Mouse (Mus musculus) fat pad, adult 2 months (tissue): ENCODE measurements around the gene Casp4.

Experiments used
- DNase-seq: peaks from one replicate; pipeline ENCODE4 v3.0.0-alpha.2; 2011; ENCODE audit warnings: low read depth, low spot score; ENCODE audit errors: extremely low read depth

The Casp4 gene

GRCm38 (mm10) chr9:5308561-5308960 lies at the start of gene Casp4:
Gene Casp4, plus strand, starts transcription at chr9:5308828.
- DNase-seq: no peak

- DNase-seq: peak; percentile 51
Measured at GRCm38 (mm10) chr9:5263951-5264475, 44.6 kb upstream of the Casp4 start.

GRCm38 (mm10) chr9:5270274-5270673 lies 38.4 kb upstream of the Casp4 start:
- no peak for DNase-seq

GRCm38 (mm10) chr9:5270884-5271283 lies 37.7 kb upstream of the Casp4 start:
- no peak for DNase-seq

- DNase-seq: no peak
Measured at GRCm38 (mm10) chr9:5271334-5271845, 37.2 kb upstream of the Casp4 start.

GRCm38 (mm10) chr9:5286071-5286470 lies 22.6 kb upstream of the Casp4 start:
- no peak for DNase-seq

- no peak for DNase-seq
Measured at GRCm38 (mm10) chr9:5286597-5286996, 22.0 kb upstream of the Casp4 start.

- DNase-seq: no peak
Measured at GRCm38 (mm10) chr9:5296354-5297237, 12.0 kb upstream of the Casp4 start.

- no peak for DNase-seq
Measured at GRCm38 (mm10) chr9:5298329-5299131, 10.1 kb upstream of the Casp4 start, which contains the start of gene Casp1. Gene Casp1, plus strand, starts transcription at chr9:5298517.

GRCm38 (mm10) chr9:5299132-5299381 lies 9.6 kb upstream of the Casp4 start:
- no peak for DNase-seq

- no peak for DNase-seq
Measured at GRCm38 (mm10) chr9:5310112-5310511, 1.5 kb downstream of the Casp4 start.

- no peak for DNase-seq
Measured at GRCm38 (mm10) chr9:5311435-5311834, 2.8 kb downstream of the Casp4 start.

GRCm38 (mm10) chr9:5328204-5328603 lies 19.6 kb downstream of the Casp4 start:
- no peak for DNase-seq

GRCm38 (mm10) chr9:5332441-5332840 lies 23.8 kb downstream of the Casp4 start:
- DNase-seq: no peak

- no peak for DNase-seq
Measured at GRCm38 (mm10) chr9:5333422-5333821, 24.8 kb downstream of the Casp4 start.

- DNase-seq: no peak
Measured at GRCm38 (mm10) chr9:5343092-5343491, 34.5 kb downstream of the Casp4 start.

- DNase-seq: no peak
Measured at GRCm38 (mm10) chr9:5344090-5344489, 35.5 kb downstream of the Casp4 start.

GRCm38 (mm10) chr9:5345291-5345898 lies 36.8 kb downstream of the Casp4 start, which contains the start of gene Casp12:
Gene Casp12, plus strand, starts transcription at chr9:5345430.
- DNase-seq: no peak

GRCm38 (mm10) chr9:5347381-5347780 lies 38.8 kb downstream of the Casp4 start:
- DNase-seq: no peak

GRCm38 (mm10) chr9:5353673-5354072 lies 45.0 kb downstream of the Casp4 start:
- DNase-seq: no peak

GRCm38 (mm10) chr9:5356801-5357200 lies 48.2 kb downstream of the Casp4 start:
- DNase-seq: peak; percentile 88
